Mouse (Mus musculus) ES-Bruce4 (cell line): Measurements from ENCODE around the gene Insc. TPM values are rescaled to one million over a fixed set of nuclear protein-coding genes. Genes with fewer than 3 reads are reported as not detected.

Experiments
- H3K27ac ChIP-seq: 2 replicates; pipeline ENCODE4 v1.5.1; 2012; ENCODE audit warnings: low read length, inconsistent platforms; ENCODE audit not compliant: insufficient read depth
- H3K27me3 ChIP-seq: 2 replicates; pipeline ENCODE4 v1.6.1; 2012; ENCODE audit warnings: mild to moderate bottlenecking, low read length, inconsistent platforms; ENCODE audit not compliant: control insufficient read depth, poor library complexity, insufficient read depth, severe bottlenecking
- H3K36me3 ChIP-seq: 2 replicates; pipeline ENCODE4 v1.6.1; 2012; ENCODE audit warnings: inconsistent platforms, mild to moderate bottlenecking, low read length, moderate library complexity; ENCODE audit not compliant: control insufficient read depth, poor library complexity, insufficient read depth, severe bottlenecking
- H3K4me1 ChIP-seq: one replicate; pipeline ENCODE4 v1.8.1; 2011; ENCODE audit warnings: low read length; ENCODE audit not compliant: control insufficient read depth, insufficient read depth
- H3K4me3 ChIP-seq: 2 replicates; pipeline ENCODE4 v1.5.1; 2011; ENCODE audit warnings: low read depth, mild to moderate bottlenecking, low read length
- H3K9ac ChIP-seq: 2 replicates; pipeline ENCODE4 v1.6.1; 2012; ENCODE audit warnings: low read depth, mild to moderate bottlenecking, inconsistent platforms; ENCODE audit not compliant: poor library complexity, severe bottlenecking
- H3K9me3 ChIP-seq: replicated peaks from 2 replicates; pipeline ENCODE4 v1.6.1; 2012; ENCODE audit warnings: mild to moderate bottlenecking, low read length, inconsistent platforms; ENCODE audit not compliant: control insufficient read depth, poor library complexity, insufficient read depth, severe bottlenecking
- CTCF ChIP-seq: IDR thresholded peaks from one replicate; pipeline ENCODE4 v1.8.1; 2011; ENCODE audit warnings: low read depth, low read length
- EP300 ChIP-seq: IDR thresholded peaks from 2 replicates; pipeline ENCODE4 v1.6.1; 2011; ENCODE audit warnings: low read depth, low read length; ENCODE audit not compliant: insufficient read depth
- POLR2A ChIP-seq: IDR thresholded peaks from one replicate; pipeline ENCODE4 v1.8.1; 2011; ENCODE audit warnings: low read length; ENCODE audit not compliant: insufficient read depth
- polyA plus RNA-seq: library from polyadenylated mRNA; stranded (reverse); fragments of >200 nt; gene quantifications from 2 replicates; pipeline ENCODE4 v1.2.4, GENCODE M21; 2011; ENCODE audit warnings: low read depth; ENCODE audit not compliant: missing spikeins, insufficient read depth, insufficient read length

The Insc gene
- polyA plus RNA-seq, 1 experiment = not detected

DNA sequence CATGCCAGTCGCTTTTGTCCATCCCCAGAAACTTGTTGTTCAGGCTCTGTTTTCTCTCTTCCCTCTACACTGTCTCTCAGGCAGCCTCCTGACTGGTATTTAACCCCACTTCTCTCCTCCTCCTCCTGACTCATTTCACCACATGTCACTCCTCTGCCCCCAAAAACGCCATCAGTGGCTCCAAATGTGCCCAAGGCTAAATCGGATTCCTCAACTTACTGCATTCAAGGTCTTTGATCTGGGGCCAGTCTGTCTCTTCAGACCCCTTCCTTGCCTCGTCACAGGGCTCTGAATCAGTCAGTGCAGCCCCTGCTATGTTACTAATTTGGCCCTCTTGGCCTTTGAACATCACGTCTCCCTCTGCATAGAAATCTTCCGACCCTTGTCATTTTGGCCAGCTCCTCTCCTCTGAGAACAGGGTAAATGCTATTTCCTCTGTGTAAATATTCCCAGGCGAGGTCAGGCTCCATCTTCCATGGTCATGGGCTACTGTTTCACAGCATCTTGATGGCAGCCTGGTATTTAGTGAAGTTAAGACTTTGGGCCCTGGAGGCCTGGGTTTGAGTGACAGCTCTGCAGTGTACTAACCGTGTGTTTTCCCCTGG, 35.7 kb downstream of the Insc start:
- Histone ChIP-seq H3K27ac (no peak overlapping the region), H3K4me1 (no peaks in the 10 kb centered on the region)
- TF ChIP-seq POLR2A = no peak
- no peak for TF ChIP-seq EP300
- TF ChIP-seq CTCF = no peak

DNA sequence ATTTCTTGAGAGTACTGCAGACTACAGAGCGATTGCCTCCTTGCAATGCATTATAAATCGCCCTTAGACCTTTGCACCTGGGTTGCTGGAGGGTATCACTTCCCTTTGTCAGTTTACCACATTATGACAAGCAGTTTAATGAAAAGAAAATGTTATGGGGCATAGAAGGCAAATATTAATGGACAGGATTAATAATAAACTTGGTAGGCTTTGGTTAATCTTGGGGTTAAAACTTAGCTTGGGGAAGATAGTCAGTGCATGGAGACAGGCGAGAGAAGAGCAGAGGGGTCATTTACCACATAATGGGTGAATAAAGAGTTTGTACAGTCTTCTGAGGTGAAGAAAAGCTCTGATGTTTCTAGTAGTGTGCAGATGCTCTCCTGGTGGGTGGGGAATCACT, 39.8 kb downstream of the Insc start:
- Histone ChIP-seq H3K4me3 (no peak overlapping the region), H3K9ac (no peak overlapping the region), H3K27ac (no peak overlapping the region), H3K9me3 (no peaks in the 10 kb centered on the region), H3K4me1 (no peaks in the 10 kb centered on the region), H3K36me3 (no peaks in the 10 kb centered on the region), H3K27me3 (no peaks in the 10 kb centered on the region)
- TF ChIP-seq CTCF = no peak
- TF ChIP-seq POLR2A = no peak
- TF ChIP-seq EP300 = no peak

More for the DNA sequence above, 35.7 kb downstream of the Insc start:
- H3K4me3 ChIP-seq = no peak overlapping the region
- no peaks in the 10 kb centered on the region for H3K27me3 ChIP-seq
- H3K36me3 ChIP-seq = no peaks in the 10 kb centered on the region
- H3K9ac ChIP-seq = no peak overlapping the region
- no peaks in the 10 kb centered on the region for H3K9me3 ChIP-seq

DNA sequence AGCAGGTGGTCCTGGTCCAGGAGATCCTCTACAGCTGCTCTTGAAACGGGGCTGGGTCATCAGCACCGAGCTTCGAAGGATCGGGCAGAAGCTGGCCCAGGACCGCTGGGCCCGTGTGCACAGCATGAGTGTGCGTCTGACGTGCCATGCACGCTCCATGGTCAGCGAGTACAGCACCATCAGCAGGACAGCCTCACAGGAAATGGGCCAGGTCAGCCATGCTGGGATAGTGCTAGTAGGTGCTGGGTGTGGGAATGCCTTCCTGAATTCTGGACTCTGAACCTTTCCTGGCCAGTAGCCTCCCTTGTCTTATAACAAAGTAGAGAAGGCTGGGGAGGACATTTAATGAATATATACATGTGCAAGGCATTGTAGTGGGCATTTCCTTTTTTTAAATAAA, 47.6 kb downstream of the Insc start:
- Histone ChIP-seq H3K4me1 (no peaks in the 10 kb centered on the region), H3K36me3 (no peaks in the 10 kb centered on the region), H3K27ac (no peak overlapping the region), H3K9me3 (no peaks in the 10 kb centered on the region), H3K9ac (no peak overlapping the region), H3K4me3 (no peak overlapping the region), H3K27me3 (no peaks in the 10 kb centered on the region)
- no peak for TF ChIP-seq CTCF
- TF ChIP-seq EP300 = no peak
- no peak for TF ChIP-seq POLR2A

DNA sequence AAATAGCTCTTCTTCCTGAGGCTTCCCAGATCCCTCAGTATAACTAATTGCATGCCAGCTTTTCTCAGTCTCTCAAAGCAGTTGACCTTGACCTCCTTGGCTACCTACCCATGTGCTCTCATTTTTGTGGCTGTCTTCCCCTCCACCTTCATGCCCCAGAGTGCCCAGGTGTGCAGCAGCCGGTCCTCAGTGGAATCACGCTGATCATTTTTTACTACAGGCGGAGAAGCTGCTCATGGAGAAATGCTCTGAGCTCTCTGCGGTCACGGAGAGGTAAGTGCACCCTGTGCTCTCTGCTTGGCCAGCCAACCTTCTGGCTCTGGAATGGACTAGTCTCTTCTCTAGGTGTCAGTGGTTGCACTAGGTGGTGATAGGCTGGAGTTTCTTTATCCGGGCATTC, 48.5 kb downstream of the Insc start:
- TF ChIP-seq POLR2A = no peak
- no peak for TF ChIP-seq EP300
- TF ChIP-seq CTCF = no peak
- no peaks in the 10 kb centered on the region for H3K36me3 ChIP-seq
- no peak overlapping the region for H3K4me3 ChIP-seq
- H3K9ac ChIP-seq = no peak overlapping the region
- H3K27ac ChIP-seq = no peak overlapping the region
- no peaks in the 10 kb centered on the region for H3K4me1 ChIP-seq
- no peaks in the 10 kb centered on the region for H3K9me3 ChIP-seq
- no peaks in the 10 kb centered on the region for H3K27me3 ChIP-seq

DNA sequence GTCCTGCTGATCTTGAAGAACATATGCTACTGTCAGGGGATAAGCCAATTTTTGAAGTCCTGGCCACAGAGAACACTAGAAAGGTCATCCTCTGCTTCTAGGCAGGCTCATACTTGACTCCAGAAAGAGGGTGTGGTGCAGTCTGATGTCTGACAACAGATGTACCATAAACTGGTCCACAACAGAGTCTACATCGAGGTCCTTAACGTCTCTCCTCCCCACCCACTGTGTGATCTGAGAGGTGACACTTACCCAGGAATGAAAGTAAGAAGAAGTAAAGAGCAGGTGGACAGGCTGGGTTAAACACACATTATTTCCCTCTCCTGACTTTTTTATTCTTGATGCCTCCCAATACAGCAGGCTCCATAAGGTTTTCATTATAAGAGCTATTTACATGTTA, 50.9 kb downstream of the Insc start:
- TF ChIP-seq CTCF = no peak
- Histone ChIP-seq H3K27me3 (no peaks in the 10 kb centered on the region), H3K9me3 (no peaks in the 10 kb centered on the region), H3K27ac (no peak overlapping the region), H3K4me1 (no peaks in the 10 kb centered on the region), H3K9ac (no peak overlapping the region), H3K4me3 (no peak overlapping the region), H3K36me3 (no peaks in the 10 kb centered on the region)

DNA sequence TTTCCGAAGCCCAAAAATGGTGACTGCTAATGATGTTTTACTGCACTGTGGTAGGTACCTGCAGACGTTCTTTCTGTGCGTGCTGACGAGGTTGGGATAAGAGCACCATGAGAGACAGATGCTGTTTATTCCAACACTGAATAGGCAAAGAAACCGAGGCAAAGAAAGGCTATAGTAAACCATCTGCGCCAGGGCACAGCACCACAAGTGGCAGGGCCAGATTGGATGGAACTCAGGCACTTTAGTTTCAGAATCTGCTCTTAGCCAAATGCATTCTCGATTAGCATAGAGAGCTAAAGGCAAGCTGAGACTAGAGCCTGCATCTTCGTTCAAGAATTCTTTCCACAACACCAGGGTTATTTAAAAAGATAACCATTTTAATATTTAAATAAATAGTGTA, 59.1 kb downstream of the Insc start:
- H3K9ac ChIP-seq = no peak overlapping the region
- no peaks in the 10 kb centered on the region for H3K36me3 ChIP-seq
- H3K4me1 ChIP-seq = no peaks in the 10 kb centered on the region
- H3K27ac ChIP-seq = no peak overlapping the region
- no peak for TF ChIP-seq CTCF
- TF ChIP-seq EP300 = no peak
- TF ChIP-seq POLR2A = no peak
- no peak overlapping the region for H3K4me3 ChIP-seq
- H3K27me3 ChIP-seq = no peaks in the 10 kb centered on the region
- no peaks in the 10 kb centered on the region for H3K9me3 ChIP-seq

DNA sequence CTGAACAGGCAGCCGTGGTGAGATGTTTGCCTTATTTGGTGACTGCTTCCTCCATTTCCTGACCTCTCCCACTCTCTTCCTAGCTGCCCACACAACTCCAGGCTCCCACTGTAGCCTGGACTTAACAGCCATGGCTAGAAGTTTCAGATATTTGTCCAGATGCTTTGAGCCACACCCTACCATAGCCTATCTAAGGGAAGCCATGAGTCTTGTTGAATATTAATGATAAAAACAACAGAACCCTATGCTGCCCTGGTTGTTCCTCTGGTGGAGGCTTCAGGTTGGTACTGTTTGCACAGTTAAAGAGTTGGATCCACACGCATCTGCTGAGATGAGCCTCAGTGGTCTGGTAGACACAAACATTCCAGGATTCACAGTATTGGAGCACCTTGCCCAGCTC, 61.8 kb downstream of the Insc start:
- Histone ChIP-seq H3K27me3 (no peaks in the 10 kb centered on the region), H3K9me3 (no peaks in the 10 kb centered on the region), H3K27ac (no peak overlapping the region), H3K9ac (no peak overlapping the region), H3K4me1 (no peaks in the 10 kb centered on the region), H3K4me3 (no peak overlapping the region), H3K36me3 (no peaks in the 10 kb centered on the region)
- TF ChIP-seq POLR2A (no peak), CTCF (no peak), EP300 (no peak)
